Mouse (Mus musculus) neural tube, embryonic 15.5 days (tissue): ENCODE results near the gene Supt20. TPM values are rescaled to one million over a fixed set of nuclear protein-coding genes. Genes with fewer than 3 reads are reported as not detected.
A peak's percentile ranks its signal among the peaks of the same experiment; 100 is the strongest.

Experiments used
- ATAC-seq: fragments of 200-750 bp; cut with Nextera tagmentation; 2 replicates; pipeline ENCODE4 v1.8.0; 2017; ENCODE audit warnings: mild to moderate bottlenecking, moderate TSS enrichment, moderate library complexity; ENCODE audit not compliant: low FRiP score
- H3K27ac ChIP-seq: fragments of 300-500 bp; sonication (generic); replicated peaks from 2 replicates; pipeline ENCODE4 v1.5.1; 2015; ENCODE audit warnings: mild to moderate bottlenecking, inconsistent platforms
- H3K27me3 ChIP-seq: fragments of 300-500 bp; sonication (generic); replicated peaks from 2 replicates; pipeline ENCODE4 v1.6.1; 2015; ENCODE audit warnings: inconsistent platforms
- H3K36me3 ChIP-seq: fragments of 300-500 bp; sonication (generic); 2 replicates; pipeline ENCODE4 v1.6.1; 2015; ENCODE audit warnings: inconsistent platforms
- H3K4me1 ChIP-seq: fragments of 300-500 bp; sonication (generic); 2 replicates; pipeline ENCODE4 v1.6.1; 2015; ENCODE audit warnings: inconsistent platforms
- H3K4me2 ChIP-seq: fragments of 300-500 bp; sonication (generic); 2 replicates; pipeline ENCODE4 v1.6.1; 2015; ENCODE audit warnings: inconsistent platforms, mild to moderate bottlenecking, moderate library complexity
- H3K4me3 ChIP-seq: fragments of 300-500 bp; sonication (generic); replicated peaks from 2 replicates; pipeline ENCODE4 v1.5.1; 2015; ENCODE audit warnings: mild to moderate bottlenecking, inconsistent platforms
- H3K9ac ChIP-seq: fragments of 300-500 bp; sonication (generic); replicated peaks from 2 replicates; pipeline ENCODE4 v1.6.1; 2015; ENCODE audit warnings: mild to moderate bottlenecking, inconsistent platforms
- H3K9me3 ChIP-seq: fragments of 300-500 bp; sonication (generic); replicated peaks from 2 replicates; pipeline ENCODE4 v1.6.1; 2016; ENCODE audit warnings: inconsistent platforms
- WGBS: fragments of 180-500 bp; shearing (Covaris S2); methylation state at CpG from one replicate; pipeline ENCODE4 v1.1.7; 2015; ENCODE audit warnings: mixed read lengths; 5-methylcytosine and 5-hydroxymethylcytosine counted together
- polyA plus RNA-seq: library from polyadenylated mRNA; unstranded; fragments of >200 nt; fragmentation: Nextera tagmentation; extraction: Ambion mirVana; gene quantifications from 2 replicates; pipeline ENCODE4 v1.2.1, GENCODE M21; 2015

Supt20 gene
- polyA plus RNA-seq: 80.7 and 81.4 TPM in 2 replicates

- no peaks in the 10 kb centered on the region; the same call in 1 of the 2 replicates for H3K27me3 ChIP-seq
- H3K4me2 ChIP-seq: peak within 1 kb of the TSS; percentile 77
- peak within 1 kb of the TSS; percentile 82 for H3K27ac ChIP-seq
- peaks cover 13% of the 10 kb centered on the region for H3K36me3 ChIP-seq
- peak; percentile 99 for ATAC-seq
- peaks cover 10% of the 10 kb centered on the region for H3K4me1 ChIP-seq
- 2% methylated on average over 65 of the region's 65 CpGs for WGBS
- H3K4me3 ChIP-seq: peak within 1 kb of the TSS; percentile 78
- H3K9ac ChIP-seq: peak within 1 kb of the TSS; percentile 65
- H3K9me3 ChIP-seq: no peaks in the 10 kb centered on the region
Observed at GRCm38 (mm10) chr3:54692202-54693055, at the start of gene Supt20. Gene Supt20, plus strand, starts transcription at chr3:54692807.

- Histone ChIP-seq H3K27ac (no peak overlapping the region), H3K27me3 (no peaks in the 10 kb centered on the region), H3K9me3 (no peaks in the 10 kb centered on the region), H3K4me3 (no peak overlapping the region), H3K4me1 (no peaks in the 10 kb centered on the region), H3K9ac (no peak overlapping the region), H3K36me3 (no peaks in the 10 kb centered on the region), H3K4me2 (no peak overlapping the region)
- 88% methylated on average over 1 of the region's 1 CpGs for WGBS
- no peak for ATAC-seq
Observed at GRCm38 (mm10) chr3:54642851-54643250, 49.8 kb upstream of the Supt20 start.

- H3K27ac ChIP-seq: no peak overlapping the region
- H3K27me3 ChIP-seq: no peaks in the 10 kb centered on the region
- H3K36me3 ChIP-seq: no peaks in the 10 kb centered on the region
- no peaks in the 10 kb centered on the region for H3K9me3 ChIP-seq
- H3K4me1 ChIP-seq: no peaks in the 10 kb centered on the region
- no peak overlapping the region for H3K9ac ChIP-seq
- no peak for ATAC-seq
- H3K4me3 ChIP-seq: no peak overlapping the region
- WGBS: 73% methylated on average over 2 of the region's 2 CpGs
- no peak overlapping the region for H3K4me2 ChIP-seq
Observed at GRCm38 (mm10) chr3:54647583-54647982, 45.0 kb upstream of the Supt20 start.

GRCm38 (mm10) chr3:54651576-54651975 lies 41.0 kb upstream of the Supt20 start:
- WGBS: 89% methylated on average over 4 of the region's 4 CpGs
- no peak overlapping the region for H3K9ac ChIP-seq

GRCm38 (mm10) chr3:54654169-54654568 lies 38.4 kb upstream of the Supt20 start:
- no peak for ATAC-seq
- no peak overlapping the region for H3K4me2 ChIP-seq
- no peaks in the 10 kb centered on the region for H3K27me3 ChIP-seq
- no peaks in the 10 kb centered on the region for H3K4me1 ChIP-seq
- H3K9me3 ChIP-seq: no peaks in the 10 kb centered on the region
- no peak overlapping the region for H3K9ac ChIP-seq
- H3K27ac ChIP-seq: no peak overlapping the region
- WGBS: 93% methylated on average over 1 of the region's 1 CpGs
- H3K36me3 ChIP-seq: no peaks in the 10 kb centered on the region
- no peak overlapping the region for H3K4me3 ChIP-seq

More at GRCm38 (mm10) chr3:54651576-54651975, 41.0 kb upstream of the Supt20 start:
- Histone ChIP-seq H3K4me3 (no peak overlapping the region), H3K27me3 (no peaks in the 10 kb centered on the region), H3K4me1 (no peaks in the 10 kb centered on the region), H3K9me3 (no peaks in the 10 kb centered on the region), H3K27ac (no peak overlapping the region), H3K36me3 (no peaks in the 10 kb centered on the region), H3K4me2 (no peak overlapping the region)
- ATAC-seq: no peak

GRCm38 (mm10) chr3:54657090-54657489 lies 35.5 kb upstream of the Supt20 start:
- H3K9ac ChIP-seq: no peak overlapping the region

GRCm38 (mm10) chr3:54657888-54658626 lies 34.5 kb upstream of the Supt20 start:
- Histone ChIP-seq H3K27me3 (no peaks in the 10 kb centered on the region), H3K9me3 (no peaks in the 10 kb centered on the region), H3K36me3 (no peaks in the 10 kb centered on the region), H3K4me3 (no peak overlapping the region), H3K4me2 (no peak overlapping the region), H3K4me1 (no peaks in the 10 kb centered on the region), H3K27ac (no peak overlapping the region), H3K9ac (no peak overlapping the region)
- 72% methylated on average over 6 of the region's 6 CpGs for WGBS
- no peak for ATAC-seq

More at GRCm38 (mm10) chr3:54657090-54657489, 35.5 kb upstream of the Supt20 start:
- no peak for ATAC-seq
- WGBS: 84% methylated on average over 3 of the region's 3 CpGs
- no peaks in the 10 kb centered on the region for H3K4me1 ChIP-seq
- no peaks in the 10 kb centered on the region for H3K27me3 ChIP-seq
- H3K27ac ChIP-seq: no peak overlapping the region
- H3K9me3 ChIP-seq: no peaks in the 10 kb centered on the region
- H3K36me3 ChIP-seq: no peaks in the 10 kb centered on the region
- H3K4me2 ChIP-seq: no peak overlapping the region
- H3K4me3 ChIP-seq: no peak overlapping the region

- Histone ChIP-seq H3K9ac (no peak overlapping the region), H3K36me3 (no peaks in the 10 kb centered on the region), H3K4me3 (no peak overlapping the region), H3K27ac (no peak overlapping the region), H3K4me1 (no peaks in the 10 kb centered on the region), H3K9me3 (no peaks in the 10 kb centered on the region), H3K4me2 (no peak overlapping the region), H3K27me3 (no peaks in the 10 kb centered on the region)
- no peak for ATAC-seq
- 92% methylated on average over 2 of the region's 2 CpGs for WGBS
Observed at GRCm38 (mm10) chr3:54659736-54660135, 32.9 kb upstream of the Supt20 start.

GRCm38 (mm10) chr3:54662411-54662810 lies 30.2 kb upstream of the Supt20 start:
- Histone ChIP-seq H3K4me1 (no peaks in the 10 kb centered on the region), H3K9me3 (no peaks in the 10 kb centered on the region), H3K36me3 (no peaks in the 10 kb centered on the region), H3K4me3 (no peak overlapping the region), H3K9ac (no peak overlapping the region), H3K27me3 (no peaks in the 10 kb centered on the region), H3K27ac (no peak overlapping the region), H3K4me2 (no peak overlapping the region)
- ATAC-seq: no peak
- WGBS: 65% methylated on average over 5 of the region's 5 CpGs

- Histone ChIP-seq H3K9me3 (no peaks in the 10 kb centered on the region), H3K9ac (no peak overlapping the region), H3K36me3 (no peaks in the 10 kb centered on the region), H3K4me3 (no peak overlapping the region), H3K4me2 (no peak overlapping the region), H3K4me1 (no peaks in the 10 kb centered on the region; the same call in 1 of the 2 replicates), H3K27ac (no peak overlapping the region), H3K27me3 (no peaks in the 10 kb centered on the region)
- WGBS: 88% methylated on average over 3 of the region's 3 CpGs
- ATAC-seq: no peak
Observed at GRCm38 (mm10) chr3:54668141-54668540, 24.5 kb upstream of the Supt20 start.

- 89% methylated on average over 6 of the region's 6 CpGs for WGBS
Observed at GRCm38 (mm10) chr3:54668722-54669121, 23.9 kb upstream of the Supt20 start.

GRCm38 (mm10) chr3:54669559-54669958 lies 23.0 kb upstream of the Supt20 start:
- H3K27ac ChIP-seq: no peak overlapping the region
- H3K4me3 ChIP-seq: no peak overlapping the region
- no peak overlapping the region for H3K4me2 ChIP-seq
- H3K9me3 ChIP-seq: no peaks in the 10 kb centered on the region
- ATAC-seq: no peak
- whole genome bisulfite sequencing: 91% methylated on average over 6 of the region's 6 CpGs
- H3K9ac ChIP-seq: no peak overlapping the region
- no peaks in the 10 kb centered on the region; the same call in 1 of the 2 replicates for H3K4me1 ChIP-seq
- no peaks in the 10 kb centered on the region for H3K27me3 ChIP-seq
- H3K36me3 ChIP-seq: no peaks in the 10 kb centered on the region

More at GRCm38 (mm10) chr3:54668722-54669121, 23.9 kb upstream of the Supt20 start:
- Histone ChIP-seq H3K27ac (no peak overlapping the region), H3K4me1 (no peaks in the 10 kb centered on the region; the same call in 1 of the 2 replicates), H3K4me2 (no peak overlapping the region), H3K36me3 (no peaks in the 10 kb centered on the region), H3K27me3 (no peaks in the 10 kb centered on the region), H3K4me3 (no peak overlapping the region), H3K9me3 (no peaks in the 10 kb centered on the region), H3K9ac (no peak overlapping the region)
- no peak for ATAC-seq
